Mouse (Mus musculus) lung, postnatal 0 days (tissue): ENCODE measurements around the gene Aak1. TPM values are rescaled to one million over a fixed set of nuclear protein-coding genes. Genes with fewer than 3 reads are reported as not detected.

Source experiments
- ATAC-seq: fragments of 200-750 bp; cut with Nextera tagmentation; 2 replicates; pipeline ENCODE4 v1.8.0; 2017; ENCODE audit warnings: moderate library complexity
- DNase-seq: peaks from one replicate; pipeline ENCODE4 v3.0.0-alpha.2; 2016; ENCODE audit warnings: low spot score
- H3K27ac ChIP-seq: fragments of 300-500 bp; sonication (generic); 2 replicates; pipeline ENCODE4 v1.5.1; 2014; ENCODE audit warnings: antibody characterized with exemption, mild to moderate bottlenecking, low read length, mixed read lengths
- H3K27me3 ChIP-seq: fragments of 300-500 bp; sonication (generic); replicated peaks from 2 replicates; pipeline ENCODE4 v1.6.1; 2014; ENCODE audit warnings: low read length, mixed read lengths; ENCODE audit not compliant: insufficient read depth
- H3K36me3 ChIP-seq: fragments of 300-500 bp; sonication (generic); 2 replicates; pipeline ENCODE4 v1.6.1; 2014; ENCODE audit warnings: low read length, mixed read lengths; ENCODE audit not compliant: insufficient read depth
- H3K4me1 ChIP-seq: fragments of 300-500 bp; sonication (generic); 2 replicates; pipeline ENCODE4 v1.6.1; 2014; ENCODE audit warnings: antibody characterized with exemption, low read depth, low read length, mixed read lengths; ENCODE audit not compliant: insufficient read depth
- H3K4me2 ChIP-seq: fragments of 300-500 bp; sonication (generic); replicated peaks from 2 replicates; pipeline ENCODE4 v1.6.1; 2014; ENCODE audit warnings: low read depth, mild to moderate bottlenecking, low read length, moderate library complexity, mixed read lengths
- H3K4me3 ChIP-seq: fragments of 300-500 bp; sonication (generic); 2 replicates; pipeline ENCODE4 v1.5.1; 2014; ENCODE audit warnings: low read depth, low read length
- H3K9ac ChIP-seq: fragments of 300-500 bp; sonication (generic); replicated peaks from 2 replicates; pipeline ENCODE4 v1.6.1; 2014; ENCODE audit warnings: low read depth, mild to moderate bottlenecking
- H3K9me3 ChIP-seq: fragments of 300-500 bp; sonication (generic); 2 replicates; pipeline ENCODE4 v1.6.1; 2016; ENCODE audit warnings: low read length, mixed read lengths
- CTCF ChIP-seq: IDR thresholded peaks from 2 replicates; pipeline ENCODE4 v1.5.1; 2016; ENCODE audit warnings: antibody characterized with exemption, mild to moderate bottlenecking
- EP300 ChIP-seq: IDR thresholded peaks from 2 replicates; pipeline ENCODE4 v1.6.1; 2016; ENCODE audit warnings: antibody characterized with exemption, mild to moderate bottlenecking, control low read depth
- WGBS: fragments of 180-500 bp; shearing (Covaris S2); extraction: QIAGEN DNeasy Blood & Tissue Kit; methylation state at CpG from one replicate; pipeline ENCODE4 v1.1.7; 2014; 5-methylcytosine and 5-hydroxymethylcytosine counted together
- polyA plus RNA-seq: library from polyadenylated mRNA; unstranded; fragments of >200 nt; fragmentation: Nextera tagmentation; extraction: Ambion mirVana; gene quantifications from 2 replicates; pipeline ENCODE4 v1.2.1, GENCODE M21; 2015

The Aak1 gene
- polyA plus RNA-seq, 1 experiment from 2014 or later, result 6.3 TPM

DNA sequence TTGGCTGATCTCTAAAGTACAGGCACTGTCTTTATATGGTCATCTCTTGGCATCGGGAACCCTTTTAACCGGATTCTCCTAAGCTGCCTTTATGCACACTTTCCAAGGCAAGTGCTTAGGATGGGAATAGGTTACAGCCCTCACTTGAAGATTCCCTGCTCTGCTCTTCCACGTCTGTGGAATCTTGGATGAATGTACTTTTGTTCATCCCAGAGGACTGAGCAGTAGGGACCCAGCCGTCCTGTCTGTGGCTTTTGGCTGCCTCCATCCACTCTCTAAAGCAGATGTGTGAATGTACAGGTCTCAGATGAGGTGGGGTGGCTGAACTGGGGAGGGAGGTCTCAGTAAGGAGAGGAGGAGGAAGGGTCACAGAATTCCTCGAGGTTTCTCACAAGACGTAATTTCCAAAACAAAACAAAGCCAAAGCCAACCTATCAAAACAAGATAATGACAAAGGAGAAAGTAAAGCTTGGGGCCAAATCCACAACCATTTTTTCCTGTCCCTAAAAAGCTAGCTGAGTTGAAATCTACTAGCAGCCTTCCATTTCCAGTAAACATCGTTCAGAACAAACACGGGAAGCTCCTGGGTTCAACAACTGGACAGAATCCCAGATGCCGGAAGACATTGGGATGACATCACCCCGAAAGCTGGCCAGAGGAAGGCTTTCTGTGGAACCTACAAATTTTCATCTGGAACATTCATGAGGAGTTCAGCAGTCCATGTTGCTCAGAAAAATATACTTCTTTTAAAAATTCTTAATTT lies 18.4 kb upstream of the Aak1 start:
- no peak overlapping the region for H3K4me3 ChIP-seq
- DNase-seq, result peak; percentile 80
- TF ChIP-seq CTCF (no peak), EP300 (peak; percentile 82)
- H3K4me2 ChIP-seq, result peak overlapping the region; percentile 22
- WGBS, result 37% methylated on average over 10 of the region's 10 CpGs
- no peaks in the 10 kb centered on the region for H3K4me1 ChIP-seq
- no peaks in the 10 kb centered on the region for H3K27me3 ChIP-seq
- H3K9me3 ChIP-seq, result no peaks in the 10 kb centered on the region
- peak; percentile 78 for ATAC-seq
- H3K36me3 ChIP-seq, result no peaks in the 10 kb centered on the region
- peak overlapping the region; percentile 86 for H3K27ac ChIP-seq
- no peak overlapping the region for H3K9ac ChIP-seq

DNA sequence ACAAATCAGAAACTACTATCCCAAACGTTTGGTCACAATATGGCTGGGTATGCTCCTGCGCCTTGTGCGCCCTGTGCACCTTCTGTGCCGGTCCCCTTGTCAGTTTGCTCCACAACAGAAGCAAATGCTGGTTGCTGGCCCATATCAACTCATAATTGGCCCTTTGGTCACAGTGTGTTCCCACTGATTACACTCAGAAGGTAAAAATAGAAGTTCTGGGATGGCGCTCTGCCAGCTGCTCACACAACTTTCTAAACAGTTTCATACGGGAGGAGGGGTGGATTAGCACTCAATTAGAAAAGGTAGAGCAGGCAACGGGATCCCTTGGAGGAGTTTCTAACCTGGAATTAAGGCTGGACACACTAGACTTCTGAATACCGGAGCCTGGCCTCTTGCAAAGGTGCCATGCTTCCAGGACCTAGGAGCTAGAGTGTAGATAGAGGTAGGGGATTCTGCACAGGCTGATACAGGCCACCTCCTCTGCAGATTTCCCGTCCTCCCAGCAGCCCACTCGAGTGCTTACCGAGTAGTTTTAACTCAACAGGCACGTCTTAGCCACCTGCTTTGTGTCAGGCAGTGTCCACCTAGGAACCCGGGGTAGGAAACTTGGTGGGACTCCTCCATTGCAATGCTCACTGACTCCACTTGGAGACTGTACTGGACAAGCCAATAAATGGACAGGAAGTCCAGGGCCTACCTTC lies 16.4 kb upstream of the Aak1 start:
- DNase-seq, result peak; percentile 76
- ATAC-seq, result peak; percentile 65
- WGBS, result 44% methylated on average over 13 of the region's 13 CpGs
- H3K4me1 ChIP-seq, result no peaks in the 10 kb centered on the region
- H3K36me3 ChIP-seq, result no peaks in the 10 kb centered on the region
- peak overlapping the region; percentile 7; the same call in 1 of the 2 replicates for H3K27ac ChIP-seq
- no peak overlapping the region for H3K4me2 ChIP-seq
- TF ChIP-seq CTCF (peak; percentile 25; the same call in 1 of the 2 replicates), EP300 (peak; percentile 53)
- no peaks in the 10 kb centered on the region for H3K9me3 ChIP-seq
- H3K4me3 ChIP-seq, result no peak overlapping the region
- no peaks in the 10 kb centered on the region for H3K27me3 ChIP-seq
- no peak overlapping the region for H3K9ac ChIP-seq

DNA sequence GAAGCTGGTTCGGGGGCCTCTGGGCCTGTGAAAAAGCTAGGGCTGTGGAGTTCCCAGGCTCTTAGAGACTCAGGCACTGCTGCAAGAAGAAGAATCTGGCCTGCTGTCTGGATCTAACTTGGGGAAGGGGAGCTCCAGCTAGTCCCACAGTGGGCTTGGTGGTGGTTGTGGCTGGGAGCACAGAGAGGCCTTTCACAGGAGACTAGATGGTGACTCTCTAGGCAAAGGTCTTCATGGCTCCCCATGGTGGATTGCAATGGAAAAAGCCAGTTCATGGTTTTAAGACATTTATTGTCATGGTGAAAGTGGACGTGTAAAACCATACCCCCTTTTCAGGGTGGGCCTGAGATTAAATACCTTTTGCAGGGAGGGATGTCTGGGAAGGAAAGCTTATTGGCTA lies 10.2 kb upstream of the Aak1 start:
- WGBS, result 64% methylated on average over 2 of the region's 2 CpGs
- ATAC-seq (no peak), DNase-seq (no peak)
- Histone ChIP-seq H3K9me3 (no peaks in the 10 kb centered on the region), H3K27me3 (no peaks in the 10 kb centered on the region), H3K4me2 (no peak overlapping the region), H3K4me3 (no peak overlapping the region), H3K36me3 (no peaks in the 10 kb centered on the region), H3K4me1 (no peaks in the 10 kb centered on the region), H3K9ac (no peak overlapping the region), H3K27ac (no peak overlapping the region)
- TF ChIP-seq CTCF, result no peak
- no peak for TF ChIP-seq EP300

DNA sequence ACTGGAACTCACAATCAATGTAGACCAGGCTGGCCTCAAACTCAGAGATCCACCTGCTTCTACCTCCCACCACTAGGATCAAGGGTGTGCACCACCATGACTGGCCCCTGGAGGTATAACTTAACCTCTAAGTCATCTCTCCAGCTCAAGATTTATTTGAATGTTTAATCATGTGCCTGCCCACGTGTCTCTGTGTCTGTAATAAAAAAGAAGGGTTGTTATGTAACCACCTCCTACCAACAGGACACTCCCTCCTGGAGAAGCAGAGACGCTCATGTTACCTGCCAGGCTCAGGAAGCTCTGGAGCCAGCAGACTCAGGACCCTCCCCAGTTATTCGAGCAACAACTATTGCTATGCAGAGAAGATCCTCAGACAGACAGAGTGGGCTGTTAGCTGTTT lies 7.4 kb upstream of the Aak1 start:
- H3K27me3 ChIP-seq, result no peaks in the 10 kb centered on the region
- no peaks in the 10 kb centered on the region for H3K9me3 ChIP-seq
- H3K9ac ChIP-seq, result no peak overlapping the region
- no peak overlapping the region for H3K4me3 ChIP-seq
- ATAC-seq (no peak), DNase-seq (no peak)
- H3K4me1 ChIP-seq, result no peaks in the 10 kb centered on the region
- 53% methylated on average over 3 of the region's 3 CpGs for WGBS
- H3K36me3 ChIP-seq, result no peaks in the 10 kb centered on the region
- TF ChIP-seq CTCF (no peak), EP300 (no peak)
- no peak overlapping the region for H3K27ac ChIP-seq
- H3K4me2 ChIP-seq, result no peak overlapping the region

DNA sequence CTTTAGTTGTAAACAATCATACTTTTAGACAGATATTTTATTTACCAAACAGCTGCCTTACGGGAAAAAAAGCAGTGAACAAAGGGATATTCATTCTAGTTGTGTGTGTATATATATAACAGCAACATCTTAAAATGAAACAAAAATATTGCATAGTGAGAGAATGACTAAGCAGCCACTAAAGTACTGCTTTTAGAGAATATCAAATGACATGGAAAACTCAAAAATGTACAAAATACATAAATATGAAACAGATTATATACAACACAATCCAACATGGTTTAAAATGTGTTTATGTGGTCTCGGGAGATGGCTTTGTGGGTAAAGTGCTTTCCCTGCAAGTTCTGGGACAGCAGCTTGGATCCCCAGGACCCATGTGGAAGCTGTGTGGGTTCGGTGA lies 5.7 kb upstream of the Aak1 start:
- TF ChIP-seq EP300, result no peak
- TF ChIP-seq CTCF, result no peak

DNA sequence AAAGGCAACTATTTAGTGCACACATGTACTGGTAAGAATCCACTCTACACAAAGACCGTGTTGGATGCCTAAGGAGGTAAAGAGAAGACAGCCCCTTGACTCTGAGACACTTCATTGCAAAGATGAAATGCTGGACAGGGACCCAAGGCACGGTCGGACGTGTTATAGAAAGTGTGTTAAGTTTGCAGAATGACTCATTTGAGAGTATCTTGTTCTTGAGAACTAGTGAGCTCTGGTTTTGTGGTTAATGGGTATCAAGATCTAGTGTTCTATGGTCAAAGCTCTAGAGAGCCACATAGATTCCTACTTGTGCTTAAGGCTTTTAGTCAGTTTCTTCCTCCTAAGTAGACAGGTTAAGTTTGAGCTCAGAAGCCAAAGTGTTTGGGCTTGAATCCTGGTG lies 2.9 kb upstream of the Aak1 start:
- Histone ChIP-seq H3K4me2 (no peak overlapping the region), H3K9me3 (no peaks in the 10 kb centered on the region), H3K27ac (no peak overlapping the region), H3K4me3 (no peak overlapping the region), H3K4me1 (peaks cover 11% of the 10 kb centered on the region), H3K36me3 (no peaks in the 10 kb centered on the region), H3K9ac (no peak overlapping the region), H3K27me3 (no peaks in the 10 kb centered on the region)
- TF ChIP-seq EP300 (no peak), CTCF (no peak)
- ATAC-seq, result no peak
- no peak for DNase-seq
- WGBS, result 84% methylated on average over 4 of the region's 4 CpGs

More for the DNA sequence above, 5.7 kb upstream of the Aak1 start:
- Histone ChIP-seq H3K27me3 (no peaks in the 10 kb centered on the region), H3K4me1 (peaks cover 4% of the 10 kb centered on the region; the same call in 1 of the 2 replicates), H3K9me3 (no peaks in the 10 kb centered on the region), H3K4me2 (no peak overlapping the region), H3K36me3 (no peaks in the 10 kb centered on the region), H3K9ac (no peak overlapping the region), H3K27ac (no peak overlapping the region), H3K4me3 (no peak overlapping the region)
- 72% methylated on average over 3 of the region's 3 CpGs for WGBS
- ATAC-seq (no peak), DNase-seq (no peak)
